Mouse (Mus musculus) bone marrow, adult 2 months (tissue): Measurements from ENCODE around the gene Lrpap1. TPM values are rescaled to one million over a fixed set of nuclear protein-coding genes. Genes with fewer than 3 reads are reported as not detected.

ENCODE experiments used
- H3K27ac ChIP-seq: fragments of 200-500 bp; 2 replicates; pipeline ENCODE4 v1.5.1; 2012; ENCODE audit warnings: low read depth, mild to moderate bottlenecking, control low read depth, inconsistent platforms, low read length; ENCODE audit not compliant: control insufficient read depth, poor library complexity, insufficient read depth
- H3K4me1 ChIP-seq: fragments of 200-500 bp; 2 replicates; pipeline ENCODE4 v1.6.1; 2011; ENCODE audit warnings: low read length; ENCODE audit not compliant: control insufficient read depth, insufficient read depth
- H3K4me3 ChIP-seq: fragments of 200-500 bp; replicated peaks from 2 replicates; pipeline ENCODE3; 2011; ENCODE audit warnings: mild to moderate bottlenecking, low read depth, low read length, control low read depth; ENCODE audit not compliant: control insufficient read depth
- CTCF ChIP-seq: fragments of 200-500 bp; IDR thresholded peaks from 2 replicates; pipeline ENCODE4 v1.5.1; 2011; ENCODE audit warnings: low read length, control low read depth; ENCODE audit not compliant: control insufficient read depth, insufficient read depth
- POLR2A ChIP-seq: fragments of 200-500 bp; IDR thresholded peaks from 2 replicates; pipeline ENCODE4 v1.6.1; 2011; ENCODE audit warnings: low read depth, mild to moderate bottlenecking, control low read depth, low read length, borderline replicate concordance; ENCODE audit not compliant: control insufficient read depth
- WGBS: fragments of 180-500 bp; shearing (Covaris S2); methylation state at CpG from one replicate; pipeline ENCODE4 v1.1.7; 2018; 5-methylcytosine and 5-hydroxymethylcytosine counted together
- polyA plus RNA-seq: library from polyadenylated mRNA; stranded (reverse); fragments of >200 nt; gene quantifications from 2 replicates; pipeline ENCODE4 v1.2.4, GENCODE M21; 2011; ENCODE audit warnings: low replicate concordance; ENCODE audit not compliant: missing spikeins, insufficient read depth, insufficient read length

The Lrpap1 gene
- polyA plus RNA-seq, 1 experiment: 21.7 TPM

- no peaks in the 10 kb centered on the region for H3K4me1 ChIP-seq
- TF ChIP-seq CTCF (no peak), POLR2A (no peak)
- WGBS: 85% methylated on average over 9 of the region's 9 CpGs
- no peak overlapping the region for H3K27ac ChIP-seq
- H3K4me3 ChIP-seq: no peak overlapping the region
Measured at GRCm38 (mm10) chr5:35132278-35132980, 26.9 kb upstream of the Lrpap1 start.

GRCm38 (mm10) chr5:35131773-35132172 lies 26.2 kb upstream of the Lrpap1 start:
- H3K4me3 ChIP-seq: no peak overlapping the region
- no peaks in the 10 kb centered on the region for H3K4me1 ChIP-seq
- no peak overlapping the region for H3K27ac ChIP-seq
- WGBS: 9% methylated on average over 7 of the region's 7 CpGs
- TF ChIP-seq POLR2A: no peak
- peak; percentile 74 for TF ChIP-seq CTCF

- H3K27ac ChIP-seq: no peak overlapping the region
- peak; percentile 10; the same call in 1 of the 2 replicates for TF ChIP-seq CTCF
- TF ChIP-seq POLR2A: no peak
- WGBS: 19% methylated on average over 1 of the region's 1 CpGs
- no peak overlapping the region for H3K4me3 ChIP-seq
- H3K4me1 ChIP-seq: no peaks in the 10 kb centered on the region
Measured at GRCm38 (mm10) chr5:35131237-35131636, 25.7 kb upstream of the Lrpap1 start.

GRCm38 (mm10) chr5:35129767-35130191 lies 24.2 kb upstream of the Lrpap1 start:
- Histone ChIP-seq H3K4me3 (no peak overlapping the region), H3K4me1 (no peaks in the 10 kb centered on the region), H3K27ac (no peak overlapping the region)
- 89% methylated on average over 7 of the region's 7 CpGs for WGBS
- TF ChIP-seq CTCF (no peak), POLR2A (no peak)

GRCm38 (mm10) chr5:35129208-35129607 lies 23.6 kb upstream of the Lrpap1 start:
- TF ChIP-seq CTCF (no peak), POLR2A (no peak)
- WGBS: 82% methylated on average over 16 of the region's 16 CpGs

GRCm38 (mm10) chr5:35120024-35120423 lies 14.5 kb upstream of the Lrpap1 start:
- Histone ChIP-seq H3K4me3 (no peak overlapping the region), H3K4me1 (no peaks in the 10 kb centered on the region), H3K27ac (no peak overlapping the region)
- WGBS: 75% methylated on average over 8 of the region's 8 CpGs
- no peak for TF ChIP-seq POLR2A
- no peak for TF ChIP-seq CTCF

More at GRCm38 (mm10) chr5:35129208-35129607, 23.6 kb upstream of the Lrpap1 start:
- Histone ChIP-seq H3K4me1 (no peaks in the 10 kb centered on the region), H3K27ac (no peak overlapping the region), H3K4me3 (no peak overlapping the region)

- TF ChIP-seq POLR2A (no peak), CTCF (no peak)
- no peaks in the 10 kb centered on the region for H3K4me1 ChIP-seq
- 87% methylated on average over 2 of the region's 2 CpGs for WGBS
Measured at GRCm38 (mm10) chr5:35118418-35118817, 12.9 kb upstream of the Lrpap1 start.

GRCm38 (mm10) chr5:35117633-35118032 lies 12.1 kb upstream of the Lrpap1 start:
- Histone ChIP-seq H3K4me1 (no peaks in the 10 kb centered on the region), H3K4me3 (no peak overlapping the region), H3K27ac (no peak overlapping the region)
- WGBS: 52% methylated on average over 3 of the region's 3 CpGs
- no peak for TF ChIP-seq CTCF
- no peak for TF ChIP-seq POLR2A

More at GRCm38 (mm10) chr5:35118418-35118817, 12.9 kb upstream of the Lrpap1 start:
- H3K4me3 ChIP-seq: no peak overlapping the region
- H3K27ac ChIP-seq: no peak overlapping the region

GRCm38 (mm10) chr5:35116002-35116401 lies 10.4 kb upstream of the Lrpap1 start:
- no peak for TF ChIP-seq POLR2A
- Histone ChIP-seq H3K27ac (no peak overlapping the region), H3K4me1 (no peaks in the 10 kb centered on the region), H3K4me3 (no peak overlapping the region)
- 79% methylated on average over 3 of the region's 3 CpGs for WGBS
